Mouse (Mus musculus): ENCODE results near the gene Slc7a14. TPM values are rescaled to one million over a fixed set of nuclear protein-coding genes. Genes with fewer than 3 reads are reported as not detected.

The Slc7a14 gene
- polyA plus RNA-seq, 1 experiment from 2014 or later = 0.15 TPM

DNA sequence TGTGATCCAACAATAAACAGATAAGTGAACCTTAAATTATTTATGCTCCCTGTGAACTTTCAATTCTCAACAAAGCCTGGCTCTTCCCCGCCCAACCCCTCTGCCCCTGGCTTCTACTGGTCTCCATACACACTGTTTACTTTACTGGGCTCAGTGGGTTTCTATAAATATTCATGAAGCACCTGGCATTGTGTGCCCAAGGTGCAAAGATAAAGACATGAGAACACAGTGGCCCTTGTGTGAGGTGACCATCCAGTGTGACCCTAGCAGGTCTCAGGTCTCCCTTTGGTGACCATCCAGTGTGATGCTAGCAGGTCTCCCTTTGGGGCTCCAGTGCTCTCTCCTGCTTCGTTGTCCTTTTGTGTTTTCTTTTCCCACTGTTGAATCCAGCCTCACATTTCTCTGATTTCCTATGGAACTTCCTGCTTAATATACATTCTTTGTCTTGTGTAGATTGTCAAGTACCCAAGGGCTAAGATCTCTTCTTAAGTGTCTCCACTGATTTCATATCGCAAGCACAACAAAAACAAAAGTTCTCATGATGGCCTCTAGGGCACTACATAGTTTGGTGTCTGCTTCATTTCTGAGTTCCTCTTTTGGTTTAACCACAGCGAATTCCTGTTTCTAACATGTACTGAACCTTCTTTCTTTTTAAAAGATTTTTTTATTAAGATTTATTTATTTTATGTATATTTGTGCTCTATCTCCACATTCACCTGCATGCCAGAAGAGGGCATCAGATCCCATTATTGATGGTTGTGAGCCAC is 40.4 kb downstream of the Slc7a14 start:
- Histone ChIP-seq H3K9ac (replicated peaks; ENCODE audit: low read length) (no peak overlapping the region), H3K9me3 (replicated peaks; ENCODE audit: control insufficient read depth, low read length) (no peaks in the 10 kb centered on the region; the same call in 1 of the 2 replicates), H3K27me3 (ENCODE audit: control insufficient read depth, insufficient read depth, low read length) (no peaks in the 10 kb centered on the region), H3K4me2 (ENCODE audit: low read depth, low read length) (no peak overlapping the region), H3K4me3 (ENCODE audit: low read depth, low read length) (no peak overlapping the region), H3K36me3 (replicated peaks; ENCODE audit: control insufficient read depth, insufficient read depth, low read depth, low read length) (no peaks in the 10 kb centered on the region), H3K4me1 (ENCODE audit: control insufficient read depth, insufficient read depth, low read length) (no peaks in the 10 kb centered on the region), H3K27ac (replicated peaks; ENCODE audit: low read depth, low read length) (no peak overlapping the region)
- DNase-seq (ENCODE audit: low spot score) (no peak), ATAC-seq (replicated peaks; ENCODE audit: insufficient number of reproducible peaks, low FRiP score, low TSS enrichment, low read depth) (no peak)
- WGBS = 80% methylated on average over 4 of the region's 4 CpGs

DNA sequence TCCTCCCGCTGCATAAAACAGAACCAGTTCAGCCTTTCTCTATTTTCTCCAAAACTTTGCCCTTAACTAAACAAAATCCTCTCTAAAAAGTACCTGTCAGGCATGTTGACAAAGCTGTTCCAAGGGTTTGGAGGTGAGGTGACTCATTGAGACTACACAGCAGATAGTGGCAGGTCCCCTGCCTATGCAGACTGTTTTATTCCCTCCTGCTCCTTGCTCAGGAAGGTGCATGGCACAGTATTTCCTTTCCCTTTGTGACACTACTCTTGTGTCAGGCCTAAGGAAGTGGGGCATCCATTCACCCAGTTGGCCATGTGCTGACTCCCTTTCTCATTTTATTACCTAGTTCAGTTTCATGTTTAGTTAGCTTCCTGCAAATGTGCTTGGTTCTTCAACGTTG is 42.3 kb downstream of the Slc7a14 start:
- Histone ChIP-seq H3K4me2 (ENCODE audit: low read depth, low read length) (no peak overlapping the region), H3K27me3 (ENCODE audit: control insufficient read depth, insufficient read depth, low read length) (no peaks in the 10 kb centered on the region), H3K4me3 (ENCODE audit: low read depth, low read length) (no peak overlapping the region), H3K4me1 (ENCODE audit: control insufficient read depth, insufficient read depth, low read length) (no peaks in the 10 kb centered on the region), H3K9ac (replicated peaks; ENCODE audit: low read length) (no peak overlapping the region), H3K36me3 (replicated peaks; ENCODE audit: control insufficient read depth, insufficient read depth, low read depth, low read length) (no peaks in the 10 kb centered on the region), H3K9me3 (replicated peaks; ENCODE audit: control insufficient read depth, low read length) (no peaks in the 10 kb centered on the region; the same call in 1 of the 2 replicates), H3K27ac (replicated peaks; ENCODE audit: low read depth, low read length) (no peak overlapping the region)
- ATAC-seq (replicated peaks; ENCODE audit: insufficient number of reproducible peaks, low FRiP score, low TSS enrichment, low read depth) = no peak
- DNase-seq (ENCODE audit: low spot score) = no peak
- 93% methylated on average over 2 of the region's 2 CpGs for WGBS

DNA sequence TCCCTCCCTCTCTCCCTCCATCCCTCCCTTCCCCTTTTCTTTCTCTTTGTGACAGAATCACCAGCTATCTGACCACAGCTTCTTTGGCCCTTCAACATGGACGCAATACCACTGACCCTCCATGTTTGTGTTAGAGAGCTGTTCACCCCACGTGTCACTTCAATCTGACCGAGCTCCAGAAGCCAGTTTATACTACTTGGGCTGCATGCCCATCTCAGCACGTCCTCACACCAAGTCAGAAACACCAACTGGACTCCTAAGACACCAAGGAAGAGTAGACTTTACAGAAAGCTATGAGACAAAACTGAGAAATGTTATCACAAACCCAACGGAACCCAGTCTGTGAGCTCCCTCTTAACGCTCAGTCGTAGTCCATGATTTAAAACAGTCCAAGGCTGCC is 43.2 kb downstream of the Slc7a14 start:
- no peak overlapping the region for H3K27ac ChIP-seq (replicated peaks; ENCODE audit: low read depth, low read length)
- no peaks in the 10 kb centered on the region for H3K4me1 ChIP-seq (ENCODE audit: control insufficient read depth, insufficient read depth, low read length)
- DNase-seq (ENCODE audit: low spot score) (no peak), ATAC-seq (replicated peaks; ENCODE audit: insufficient number of reproducible peaks, low FRiP score, low TSS enrichment, low read depth) (no peak)
- no peak overlapping the region for H3K4me3 ChIP-seq (ENCODE audit: low read depth, low read length)
- no peaks in the 10 kb centered on the region; the same call in 1 of the 2 replicates for H3K9me3 ChIP-seq (replicated peaks; ENCODE audit: control insufficient read depth, low read length)
- no peak overlapping the region for H3K4me2 ChIP-seq (ENCODE audit: low read depth, low read length)
- no peaks in the 10 kb centered on the region for H3K36me3 ChIP-seq (replicated peaks; ENCODE audit: control insufficient read depth, insufficient read depth, low read depth, low read length)
- H3K27me3 ChIP-seq (ENCODE audit: control insufficient read depth, insufficient read depth, low read length) = no peaks in the 10 kb centered on the region
- H3K9ac ChIP-seq (replicated peaks; ENCODE audit: low read length) = no peak overlapping the region
- WGBS = 87% methylated on average over 7 of the region's 7 CpGs

DNA sequence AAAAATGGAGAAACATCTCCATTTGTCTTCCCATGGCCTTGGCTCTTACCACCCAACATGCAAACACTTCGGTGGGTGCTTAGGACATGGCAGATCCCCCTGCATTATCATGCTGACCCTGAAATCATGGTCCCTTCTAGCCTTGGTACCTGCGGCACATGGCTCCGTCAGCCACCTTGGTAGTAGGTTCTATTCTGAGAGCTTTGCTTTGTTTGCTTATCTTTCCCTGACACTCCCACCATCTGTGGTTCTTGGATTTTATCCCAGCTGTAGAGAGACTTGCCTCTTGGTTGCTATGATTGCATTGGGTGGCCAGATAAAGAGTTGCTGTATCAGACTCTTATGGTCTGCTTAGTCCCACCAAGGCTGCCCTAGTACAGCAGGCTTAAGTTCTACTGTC is 46.6 kb downstream of the Slc7a14 start:
- ATAC-seq (replicated peaks; ENCODE audit: insufficient number of reproducible peaks, low FRiP score, low TSS enrichment, low read depth) (no peak), DNase-seq (ENCODE audit: low spot score) (no peak)
- H3K4me2 ChIP-seq (ENCODE audit: low read depth, low read length) = no peak overlapping the region
- H3K36me3 ChIP-seq (replicated peaks; ENCODE audit: control insufficient read depth, insufficient read depth, low read depth, low read length) = no peaks in the 10 kb centered on the region
- no peak overlapping the region for H3K27ac ChIP-seq (replicated peaks; ENCODE audit: low read depth, low read length)
- H3K27me3 ChIP-seq (ENCODE audit: control insufficient read depth, insufficient read depth, low read length) = no peaks in the 10 kb centered on the region
- WGBS = 90% methylated on average over 3 of the region's 3 CpGs
- H3K9ac ChIP-seq (replicated peaks; ENCODE audit: low read length) = no peak overlapping the region
- peaks cover 3% of the 10 kb centered on the region; the same call in 1 of the 2 replicates for H3K4me1 ChIP-seq (ENCODE audit: control insufficient read depth, insufficient read depth, low read length)
- H3K9me3 ChIP-seq (replicated peaks; ENCODE audit: control insufficient read depth, low read length) = no peaks in the 10 kb centered on the region
- no peak overlapping the region for H3K4me3 ChIP-seq (ENCODE audit: low read depth, low read length)

DNA sequence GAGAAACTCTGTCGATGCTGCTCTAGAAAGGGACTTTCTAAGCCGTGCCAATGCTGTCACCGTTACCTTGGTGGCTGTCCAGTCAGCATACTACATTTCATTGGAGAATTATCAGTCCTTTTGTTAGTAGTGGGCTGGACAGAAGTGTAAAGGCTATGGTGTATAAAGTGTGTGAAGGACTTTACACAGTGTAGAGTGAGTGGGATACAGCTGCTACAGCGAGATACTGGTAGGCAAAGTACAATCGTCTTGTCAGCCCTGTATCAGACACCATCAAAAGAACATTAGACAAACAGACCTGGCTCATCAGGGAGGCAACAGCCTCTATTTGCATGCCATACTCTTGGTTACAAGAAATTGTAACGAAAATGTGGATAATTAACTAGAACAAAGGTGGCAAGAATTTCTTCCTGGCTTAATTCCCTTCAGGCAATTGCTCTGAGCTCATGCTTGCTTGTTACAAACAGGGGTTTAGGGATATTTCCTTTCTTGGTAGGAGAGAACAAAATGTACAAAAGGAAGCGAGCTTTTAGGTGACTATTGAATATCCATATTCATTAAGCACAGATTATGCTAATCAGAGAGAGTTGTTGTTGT is 48.7 kb downstream of the Slc7a14 start:
- H3K27ac ChIP-seq (replicated peaks; ENCODE audit: low read depth, low read length) = no peak overlapping the region
- no peaks in the 10 kb centered on the region for H3K36me3 ChIP-seq (replicated peaks; ENCODE audit: control insufficient read depth, insufficient read depth, low read depth, low read length)
- DNase-seq (ENCODE audit: low spot score) = no peak
- H3K9ac ChIP-seq (replicated peaks; ENCODE audit: low read length) = no peak overlapping the region
- no peak overlapping the region for H3K4me3 ChIP-seq (ENCODE audit: low read depth, low read length)
- H3K27me3 ChIP-seq (ENCODE audit: control insufficient read depth, insufficient read depth, low read length) = no peaks in the 10 kb centered on the region
- H3K4me2 ChIP-seq (ENCODE audit: low read depth, low read length) = no peak overlapping the region
- H3K4me1 ChIP-seq (ENCODE audit: control insufficient read depth, insufficient read depth, low read length) = peaks cover 3% of the 10 kb centered on the region; the same call in 1 of the 2 replicates
- 46% methylated on average over 7 of the region's 7 CpGs for WGBS
- ATAC-seq (replicated peaks; ENCODE audit: insufficient number of reproducible peaks, low FRiP score, low TSS enrichment, low read depth) = no peak
- no peaks in the 10 kb centered on the region for H3K9me3 ChIP-seq (replicated peaks; ENCODE audit: control insufficient read depth, low read length)

DNA sequence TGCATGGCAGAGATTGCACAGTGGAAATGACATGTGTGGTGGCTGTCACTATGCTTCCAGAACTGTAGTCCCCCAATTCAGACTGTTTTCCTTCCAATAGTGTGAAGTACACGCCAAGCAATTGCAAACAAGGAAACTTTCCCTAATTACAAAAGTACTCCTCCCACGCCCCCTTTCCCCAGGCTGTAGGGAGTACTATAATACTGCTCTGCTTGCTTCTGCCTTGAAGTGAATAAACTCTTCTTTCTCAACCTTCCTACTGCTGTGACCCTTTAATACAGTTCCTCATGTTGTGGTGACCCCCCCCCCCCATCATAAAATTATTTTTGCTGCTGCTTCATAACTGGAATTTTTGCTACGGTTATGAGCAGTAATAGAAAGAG is 49.2 kb downstream of the Slc7a14 start:
- H3K4me1 ChIP-seq (ENCODE audit: control insufficient read depth, insufficient read depth, low read length) = peaks cover 3% of the 10 kb centered on the region; the same call in 1 of the 2 replicates
- no peaks in the 10 kb centered on the region for H3K9me3 ChIP-seq (replicated peaks; ENCODE audit: control insufficient read depth, low read length)
- no peak overlapping the region for H3K4me3 ChIP-seq (ENCODE audit: low read depth, low read length)
- H3K4me2 ChIP-seq (ENCODE audit: low read depth, low read length) = no peak overlapping the region
- no peak overlapping the region for H3K9ac ChIP-seq (replicated peaks; ENCODE audit: low read length)
- no peaks in the 10 kb centered on the region for H3K36me3 ChIP-seq (replicated peaks; ENCODE audit: control insufficient read depth, insufficient read depth, low read depth, low read length)
- DNase-seq (ENCODE audit: low spot score) (no peak), ATAC-seq (replicated peaks; ENCODE audit: insufficient number of reproducible peaks, low FRiP score, low TSS enrichment, low read depth) (0 out of 2 replicates have a peak, but pooled peaks have one; percentile 25)
- WGBS = 27% methylated on average over 3 of the region's 3 CpGs
- no peaks in the 10 kb centered on the region for H3K27me3 ChIP-seq (ENCODE audit: control insufficient read depth, insufficient read depth, low read length)
- H3K27ac ChIP-seq (replicated peaks; ENCODE audit: low read depth, low read length) = 0 out of 2 replicates have a peak overlapping the region, but pooled peaks have one; percentile 11

DNA sequence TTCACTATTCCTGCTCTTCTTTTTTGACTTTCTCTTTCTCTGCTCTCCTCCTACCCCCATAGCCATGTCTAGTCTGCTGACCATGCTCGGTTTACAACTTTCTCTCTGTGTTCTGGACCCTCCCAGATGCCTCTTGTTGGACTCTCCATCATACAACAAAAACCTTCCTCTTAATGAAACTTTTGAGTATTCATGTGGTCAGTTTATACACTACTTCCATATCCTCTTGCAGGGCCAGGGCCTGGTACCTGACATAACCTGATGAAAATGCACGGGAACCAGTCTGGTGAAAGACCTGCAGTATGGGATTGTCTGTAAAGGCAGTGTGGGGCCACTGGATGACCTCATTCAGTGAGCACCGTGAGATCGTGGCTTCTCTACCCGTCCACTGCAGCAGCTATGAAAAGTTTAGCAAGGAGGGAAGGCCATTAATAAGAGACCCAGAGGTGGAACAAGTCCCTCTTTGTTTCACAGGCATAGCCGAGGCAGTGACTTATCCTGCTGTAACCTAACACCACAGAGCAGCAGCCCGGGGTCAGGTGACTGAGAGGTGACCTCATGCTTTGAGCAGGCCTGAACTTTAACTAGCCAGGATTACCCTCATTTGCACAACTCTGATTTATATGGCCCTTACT is 49.7 kb downstream of the Slc7a14 start:
- peaks cover 3% of the 10 kb centered on the region; the same call in 1 of the 2 replicates for H3K4me1 ChIP-seq (ENCODE audit: control insufficient read depth, insufficient read depth, low read length)
- DNase-seq (ENCODE audit: low spot score) = peak; percentile 79
- no peaks in the 10 kb centered on the region for H3K27me3 ChIP-seq (ENCODE audit: control insufficient read depth, insufficient read depth, low read length)
- ATAC-seq (replicated peaks; ENCODE audit: insufficient number of reproducible peaks, low FRiP score, low TSS enrichment, low read depth) = peak; percentile 91
- H3K27ac ChIP-seq (replicated peaks; ENCODE audit: low read depth, low read length) = peak overlapping the region; percentile 11
- no peak overlapping the region for H3K4me3 ChIP-seq (ENCODE audit: low read depth, low read length)
- no peaks in the 10 kb centered on the region for H3K9me3 ChIP-seq (replicated peaks; ENCODE audit: control insufficient read depth, low read length)
- WGBS = 11% methylated on average over 7 of the region's 7 CpGs
- H3K9ac ChIP-seq (replicated peaks; ENCODE audit: low read length) = no peak overlapping the region; the same call in 1 of the 2 replicates
- no peak overlapping the region for H3K4me2 ChIP-seq (ENCODE audit: low read depth, low read length)
- no peaks in the 10 kb centered on the region for H3K36me3 ChIP-seq (replicated peaks; ENCODE audit: control insufficient read depth, insufficient read depth, low read depth, low read length)

Measured in embryonic facial prominence, embryonic 11.5 days (tissue).